Comparison of ENCODE assay signal across 10 mouse cellular contexts in genomic region chr4:154022407-154022806, GRCm38 (mm10). TPM values are rescaled to one million over a fixed set of nuclear protein-coding genes. Genes with fewer than 3 reads are reported as not detected.
DNase-seq lines count a peak whose midpoint lies in the region; ATAC-seq and TF ChIP-seq lines count a peak whose summit lies in the region.
"Had no signal": no experiment of that assay in that cellular context is flagged by ENCODE, and none has a peak within 500 bp of the region (broad histone marks: within the 10 kb centered on the region; RNA-seq: fewer than 3 reads in every experiment).

No protein-coding gene starts in this region.

- H3K27me3 ChIP-seq in cerebellum, adult 2 months (ENCODE audit: control insufficient read depth, insufficient read depth, low read length), result no peaks in the 10 kb centered on the region
- H3K27me3 ChIP-seq in stomach, postnatal 0 days (ENCODE audit: control insufficient read depth, insufficient read depth, low read length), result no peaks in the 10 kb centered on the region

- peaks cover 29% of the 10 kb centered on the region for H3K36me3 ChIP-seq in stomach, postnatal 0 days (ENCODE audit: control insufficient read depth, insufficient read depth, low read length)

- no peak overlapping the region for H3K9ac ChIP-seq in stomach, postnatal 0 days (ENCODE audit: low read length)
- H3K9ac ChIP-seq: limb, embryonic 12.5 days had no signal

- no peaks in the 10 kb centered on the region for H3K9me3 ChIP-seq in stomach, postnatal 0 days (ENCODE audit: control insufficient read depth, low read length)
- H3K9me3 ChIP-seq: limb, embryonic 12.5 days had no signal

- H3K4me1 ChIP-seq in cerebellum, adult 2 months (ENCODE audit: control insufficient read depth, insufficient read depth, low read length), result no peaks in the 10 kb centered on the region
- H3K4me1 ChIP-seq in stomach, postnatal 0 days (replicated peaks; ENCODE audit: control insufficient read depth, insufficient read depth), result peaks cover 9% of the 10 kb centered on the region

- peak; percentile 39 for ATAC-seq in stomach, postnatal 0 days (ENCODE audit: low FRiP score, low TSS enrichment)
- ATAC-seq in megakaryocyte, adult 5-6 weeks (ENCODE audit: poor library complexity, severe bottlenecking), result no peak

- no peak overlapping the region for H3K4me2 ChIP-seq in stomach, postnatal 0 days (replicated peaks; ENCODE audit: low read depth)
- H3K4me2 ChIP-seq: limb, embryonic 12.5 days had no signal

- no peak for TF ChIP-seq POLR2A in cerebellum, adult 2 months (IDR thresholded peaks at IDR 0.05; ENCODE audit: borderline replicate concordance, insufficient read depth, low read length)

- TF ChIP-seq EP300 in stomach, postnatal 0 days (optimal IDR thresholded peaks at IDR 0.05), result no peak

- WGBS in cerebellum, adult 2 months, result 21% methylated on average over 4 of the region's 4 CpGs
- 49% methylated on average over 4 of the region's 4 CpGs for WGBS in stomach, postnatal 0 days

- TF ChIP-seq CTCF in cerebellum, adult 2 months (IDR thresholded peaks at IDR 0.05; ENCODE audit: borderline replicate concordance, insufficient read depth, low read depth, low read length), result no peak
- TF ChIP-seq CTCF in stomach, postnatal 0 days (IDR thresholded peaks at IDR 0.05; ENCODE audit: low read depth), result no peak

- H3K4me3 ChIP-seq in cerebellum, adult 2 months (replicated peaks; ENCODE audit: insufficient read depth, low read depth, low read length), result no peak overlapping the region
- no peak overlapping the region for H3K4me3 ChIP-seq in stomach, postnatal 0 days (ENCODE audit: low read depth, low read length)
- H3K4me3 ChIP-seq: limb, embryonic 12.5 days had no signal

- peak overlapping the region; percentile 21; the same call in 1 of the 2 replicates for H3K27ac ChIP-seq in cerebellum, adult 2 months (ENCODE audit: insufficient read depth, low read length)
- peak overlapping the region; percentile 45; the same call in 1 of the 2 replicates for H3K27ac ChIP-seq in stomach, postnatal 0 days (replicated peaks)
- H3K27ac ChIP-seq: limb, embryonic 12.5 days had no signal

- peak in 1 of 2 experiments; percentile 33 for DNase-seq in cerebellum, adult 2 months
- DNase-seq in cerebellum, adult 11-12 months, result no peak
- peak; percentile 61 for DNase-seq in urinary bladder, postnatal 14 days (ENCODE audit: low spot score)
- DNase-seq in urinary bladder, postnatal 10 days (ENCODE audit: low spot score), result no peak
- peak; percentile 84 to 96 for DNase-seq in kidney, postnatal 25 days
- peak; percentile 36 for DNase-seq in stomach, postnatal 0 days (ENCODE audit: low spot score)
- DNase-seq in embryo, embryonic 10.5 days (ENCODE audit: low spot score), result no peak

RNA-seq across cellular contexts. Expression of gene Smim1, which starts 3.6 kb away (rescaled TPM):
- 35.5 and 39.6 TPM in 2 replicates for polyA plus RNA-seq in cerebellum, adult 2 months (2012; rRNA removed)
- polyA plus RNA-seq in stomach, postnatal 0 days (2015; fragmentation: Nextera tagmentation; extraction: Ambion mirVana), result 29.8 and 31.2 TPM in 2 replicates
- 0.62 and 1.9 TPM in 2 replicates for total RNA-seq in megakaryocyte, adult 5-6 weeks (2015)
- total RNA-seq in megakaryocyte, adult 5-6 weeks (2017), result 0.26 and 1.3 TPM in 2 replicates

RNA-seq across cellular contexts. Expression of gene Lrrc47, which starts 10.9 kb away (rescaled TPM):
- 44.8 and 45.0 TPM in 2 replicates for polyA plus RNA-seq in cerebellum, adult 2 months (2012; rRNA removed)
- polyA plus RNA-seq in stomach, postnatal 0 days (2015; fragmentation: Nextera tagmentation; extraction: Ambion mirVana), result 10.6 and 12.5 TPM in 2 replicates
- total RNA-seq in megakaryocyte, adult 5-6 weeks (2015), result 7.0 and 11.4 TPM in 2 replicates
- total RNA-seq in megakaryocyte, adult 5-6 weeks (2017), result 11.3 and 21.1 TPM in 2 replicates

RNA-seq across cellular contexts. Expression of gene Ccdc27, which starts 20.1 kb away (rescaled TPM):
- polyA plus RNA-seq in cerebellum, adult 2 months (2012; rRNA removed), result not detected in 2 replicates
- polyA plus RNA-seq in stomach, postnatal 0 days (2015; fragmentation: Nextera tagmentation; extraction: Ambion mirVana), result 0.07 TPM in 1 of 2 replicates, not detected in the other
- not detected in 2 replicates for total RNA-seq in megakaryocyte, adult 5-6 weeks (2015)
- not detected in 2 replicates for total RNA-seq in megakaryocyte, adult 5-6 weeks (2017)
- total RNA-seq: common myeloid progenitor, adult 5-6 weeks had no signal
- polyA plus RNA-seq: limb, embryonic 12.5 days had no signal

RNA-seq across cellular contexts. Expression of gene Cep104, which starts 47.4 kb away (rescaled TPM):
- 23.6 and 23.9 TPM in 2 replicates for polyA plus RNA-seq in cerebellum, adult 2 months (2012; rRNA removed)
- 4.6 and 4.9 TPM in 2 replicates for polyA plus RNA-seq in stomach, postnatal 0 days (2015; fragmentation: Nextera tagmentation; extraction: Ambion mirVana)
- total RNA-seq in megakaryocyte, adult 5-6 weeks (2015), result 4.0 and 4.3 TPM in 2 replicates
- total RNA-seq in megakaryocyte, adult 5-6 weeks (2017), result 4.3 and 5.3 TPM in 2 replicates

RNA-seq across cellular contexts. Expression of gene Dffb, which starts 47.5 kb away (rescaled TPM):
- polyA plus RNA-seq in cerebellum, adult 2 months (2012; rRNA removed), result 21.6 and 27.3 TPM in 2 replicates
- polyA plus RNA-seq in stomach, postnatal 0 days (2015; fragmentation: Nextera tagmentation; extraction: Ambion mirVana), result 5.8 and 6.0 TPM in 2 replicates
- total RNA-seq in megakaryocyte, adult 5-6 weeks (2015), result 6.7 and 8.4 TPM in 2 replicates
- total RNA-seq in megakaryocyte, adult 5-6 weeks (2017), result 8.6 and 13.8 TPM in 2 replicates

Comparison
In these comparisons a context has a peak if more than half of its experiments do, and no peak if none do; other contexts are left out.
1. DNase-seq: peak in urinary bladder, postnatal 14 days (single experiment), kidney, postnatal 25 days (2 of 2) and stomach, postnatal 0 days (single experiment); none in cerebellum, adult 11-12 months (single experiment), urinary bladder, postnatal 10 days (single experiment) and embryo, embryonic 10.5 days (single experiment).